Mouse (Mus musculus): ENCODE results near the gene Ccdc148. TPM values are rescaled to one million over a fixed set of nuclear protein-coding genes. Genes with fewer than 3 reads are reported as not detected.

The Ccdc148 gene
- polyA plus RNA-seq, 1 experiment from 2014 or later: 1.4 TPM

GRCm38 (mm10) chr2:58905057-58905456 lies 255.4 kb downstream of the Ccdc148 start:
- Histone ChIP-seq H3K4me3 (ENCODE audit: low read length) (no peak overlapping the region), H3K4me2 (replicated peaks; ENCODE audit: low read depth, low read length) (no peak overlapping the region), H3K9me3 (ENCODE audit: low read length) (no peaks in the 10 kb centered on the region), H3K4me1 (ENCODE audit: insufficient read depth, low read length) (no peaks in the 10 kb centered on the region), H3K9ac (replicated peaks; ENCODE audit: low read length) (no peak overlapping the region), H3K27ac (ENCODE audit: low read length) (no peak overlapping the region), H3K36me3 (ENCODE audit: insufficient read depth, low read length) (no peaks in the 10 kb centered on the region), H3K27me3 (ENCODE audit: insufficient read depth, low read length) (no peaks in the 10 kb centered on the region)
- 70% methylated on average over 4 of the region's 4 CpGs for WGBS
- no peak for ATAC-seq (ENCODE audit: low FRiP score, low TSS enrichment)

GRCm38 (mm10) chr2:58879876-58880275 lies 280.6 kb downstream of the Ccdc148 start:
- no peak for ATAC-seq (ENCODE audit: low FRiP score, low TSS enrichment)
- WGBS: 54% methylated on average over 3 of the region's 3 CpGs
- no peaks in the 10 kb centered on the region for H3K27me3 ChIP-seq (ENCODE audit: insufficient read depth, low read length)
- no peaks in the 10 kb centered on the region for H3K9me3 ChIP-seq (ENCODE audit: low read length)
- H3K4me3 ChIP-seq (ENCODE audit: low read length): no peak overlapping the region
- no peak overlapping the region for H3K9ac ChIP-seq (replicated peaks; ENCODE audit: low read length)
- no peak overlapping the region for H3K27ac ChIP-seq (ENCODE audit: low read length)
- H3K36me3 ChIP-seq (ENCODE audit: insufficient read depth, low read length): no peaks in the 10 kb centered on the region
- no peak overlapping the region for H3K4me2 ChIP-seq (replicated peaks; ENCODE audit: low read depth, low read length)
- H3K4me1 ChIP-seq (ENCODE audit: insufficient read depth, low read length): no peaks in the 10 kb centered on the region

- H3K27ac ChIP-seq (ENCODE audit: low read length): no peak within 1 kb of the TSS
- no peaks in the 10 kb centered on the region for H3K4me1 ChIP-seq (ENCODE audit: insufficient read depth, low read length)
- H3K4me3 ChIP-seq (ENCODE audit: low read length): no peak within 1 kb of the TSS
- 87% methylated on average over 5 of the region's 5 CpGs for WGBS
- H3K36me3 ChIP-seq (ENCODE audit: insufficient read depth, low read length): no peaks in the 10 kb centered on the region
- ATAC-seq (ENCODE audit: low FRiP score, low TSS enrichment): no peak
- H3K4me2 ChIP-seq (replicated peaks; ENCODE audit: low read depth, low read length): no peak within 1 kb of the TSS
- H3K27me3 ChIP-seq (ENCODE audit: insufficient read depth, low read length): no peaks in the 10 kb centered on the region
- H3K9me3 ChIP-seq (ENCODE audit: low read length): no peaks in the 10 kb centered on the region
- no peak within 1 kb of the TSS for H3K9ac ChIP-seq (replicated peaks; ENCODE audit: low read length)
Measured at GRCm38 (mm10) chr2:58859134-58859533, 301.3 kb downstream of the Ccdc148 start, which contains the start of gene Gm11099. Gene Gm11099 (plus strand): TSS chr2:58859434.

GRCm38 (mm10) chr2:58844499-58844898 lies 316.0 kb downstream of the Ccdc148 start:
- WGBS: 19% methylated on average over 10 of the region's 10 CpGs
- no peaks in the 10 kb centered on the region for H3K27me3 ChIP-seq (ENCODE audit: insufficient read depth, low read length)
- no peak overlapping the region; the same call in 1 of the 2 replicates for H3K27ac ChIP-seq (ENCODE audit: low read length)
- ATAC-seq (ENCODE audit: low FRiP score, low TSS enrichment): no peak
- H3K4me3 ChIP-seq (ENCODE audit: low read length): no peak overlapping the region
- H3K4me1 ChIP-seq (ENCODE audit: insufficient read depth, low read length): peaks cover 4% of the 10 kb centered on the region; the same call in 1 of the 2 replicates
- H3K4me2 ChIP-seq (replicated peaks; ENCODE audit: low read depth, low read length): peak overlapping the region; percentile 27
- no peak overlapping the region for H3K9ac ChIP-seq (replicated peaks; ENCODE audit: low read length)
- H3K36me3 ChIP-seq (ENCODE audit: insufficient read depth, low read length): no peaks in the 10 kb centered on the region
- H3K9me3 ChIP-seq (ENCODE audit: low read length): peaks cover 8% of the 10 kb centered on the region

GRCm38 (mm10) chr2:58842443-58842842 lies 318.0 kb downstream of the Ccdc148 start:
- no peak overlapping the region for H3K9ac ChIP-seq (replicated peaks; ENCODE audit: low read length)
- WGBS: 82% methylated on average over 4 of the region's 4 CpGs
- no peak overlapping the region for H3K4me3 ChIP-seq (ENCODE audit: low read length)
- H3K9me3 ChIP-seq (ENCODE audit: low read length): peaks cover 8% of the 10 kb centered on the region
- H3K27me3 ChIP-seq (ENCODE audit: insufficient read depth, low read length): no peaks in the 10 kb centered on the region
- H3K27ac ChIP-seq (ENCODE audit: low read length): no peak overlapping the region
- no peak overlapping the region for H3K4me2 ChIP-seq (replicated peaks; ENCODE audit: low read depth, low read length)
- peaks cover 4% of the 10 kb centered on the region; the same call in 1 of the 2 replicates for H3K4me1 ChIP-seq (ENCODE audit: insufficient read depth, low read length)
- no peaks in the 10 kb centered on the region for H3K36me3 ChIP-seq (ENCODE audit: insufficient read depth, low read length)
- no peak for ATAC-seq (ENCODE audit: low FRiP score, low TSS enrichment)

GRCm38 (mm10) chr2:58841021-58841420 lies 319.5 kb downstream of the Ccdc148 start:
- no peak overlapping the region for H3K9ac ChIP-seq (replicated peaks; ENCODE audit: low read length)
- no peaks in the 10 kb centered on the region for H3K36me3 ChIP-seq (ENCODE audit: insufficient read depth, low read length)
- no peak overlapping the region for H3K4me2 ChIP-seq (replicated peaks; ENCODE audit: low read depth, low read length)
- H3K27me3 ChIP-seq (ENCODE audit: insufficient read depth, low read length): no peaks in the 10 kb centered on the region
- no peak overlapping the region; the same call in 1 of the 2 replicates for H3K27ac ChIP-seq (ENCODE audit: low read length)
- peaks cover 4% of the 10 kb centered on the region; the same call in 1 of the 2 replicates for H3K4me1 ChIP-seq (ENCODE audit: insufficient read depth, low read length)
- peaks cover 8% of the 10 kb centered on the region for H3K9me3 ChIP-seq (ENCODE audit: low read length)
- 64% methylated on average over 3 of the region's 3 CpGs for WGBS
- ATAC-seq (ENCODE audit: low FRiP score, low TSS enrichment): no peak
- no peak overlapping the region for H3K4me3 ChIP-seq (ENCODE audit: low read length)

GRCm38 (mm10) chr2:58832253-58832980 lies 328.1 kb downstream of the Ccdc148 start:
- Histone ChIP-seq H3K27me3 (ENCODE audit: insufficient read depth, low read length) (no peaks in the 10 kb centered on the region), H3K4me1 (ENCODE audit: insufficient read depth, low read length) (no peaks in the 10 kb centered on the region), H3K36me3 (ENCODE audit: insufficient read depth, low read length) (no peaks in the 10 kb centered on the region), H3K4me3 (ENCODE audit: low read length) (no peak overlapping the region), H3K9me3 (ENCODE audit: low read length) (no peaks in the 10 kb centered on the region), H3K9ac (replicated peaks; ENCODE audit: low read length) (no peak overlapping the region), H3K27ac (ENCODE audit: low read length) (no peak overlapping the region), H3K4me2 (replicated peaks; ENCODE audit: low read depth, low read length) (no peak overlapping the region)
- 83% methylated on average over 20 of the region's 20 CpGs for WGBS
- no peak for ATAC-seq (ENCODE audit: low FRiP score, low TSS enrichment)

- no peak overlapping the region for H3K27ac ChIP-seq (ENCODE audit: low read length)
- H3K9ac ChIP-seq (replicated peaks; ENCODE audit: low read length): no peak overlapping the region
- H3K27me3 ChIP-seq (ENCODE audit: insufficient read depth, low read length): no peaks in the 10 kb centered on the region
- no peak overlapping the region for H3K4me2 ChIP-seq (replicated peaks; ENCODE audit: low read depth, low read length)
- no peak overlapping the region for H3K4me3 ChIP-seq (ENCODE audit: low read length)
- 52% methylated on average over 7 of the region's 7 CpGs for WGBS
- H3K4me1 ChIP-seq (ENCODE audit: insufficient read depth, low read length): no peaks in the 10 kb centered on the region
- ATAC-seq (ENCODE audit: low FRiP score, low TSS enrichment): peak; percentile 87
- no peaks in the 10 kb centered on the region for H3K36me3 ChIP-seq (ENCODE audit: insufficient read depth, low read length)
- no peaks in the 10 kb centered on the region for H3K9me3 ChIP-seq (ENCODE audit: low read length)
Measured at GRCm38 (mm10) chr2:58829981-58830742, 330.3 kb downstream of the Ccdc148 start.

- no peak overlapping the region for H3K9ac ChIP-seq (replicated peaks; ENCODE audit: low read length)
- H3K4me2 ChIP-seq (replicated peaks; ENCODE audit: low read depth, low read length): no peak overlapping the region
- WGBS: 62% methylated on average over 3 of the region's 3 CpGs
- H3K27me3 ChIP-seq (ENCODE audit: insufficient read depth, low read length): no peaks in the 10 kb centered on the region
- no peak overlapping the region for H3K4me3 ChIP-seq (ENCODE audit: low read length)
- no peaks in the 10 kb centered on the region for H3K9me3 ChIP-seq (ENCODE audit: low read length)
- H3K27ac ChIP-seq (ENCODE audit: low read length): peak overlapping the region; percentile 43; the same call in 1 of the 2 replicates
- no peak for ATAC-seq (ENCODE audit: low FRiP score, low TSS enrichment)
- no peaks in the 10 kb centered on the region for H3K4me1 ChIP-seq (ENCODE audit: insufficient read depth, low read length)
- H3K36me3 ChIP-seq (ENCODE audit: insufficient read depth, low read length): no peaks in the 10 kb centered on the region
Measured at GRCm38 (mm10) chr2:58828910-58829600, 331.4 kb downstream of the Ccdc148 start.

All from kidney, embryonic 16.5 days (tissue).